Mouse (Mus musculus) MEL (cell line): Measurements from ENCODE around the gene Snap47.

ENCODE experiments used
- EP300 ChIP-seq, 2 experiments: IDR thresholded peaks; 2 replicates each; pipeline ENCODE4 v1.6.1; 2011; ENCODE audit warnings: improper control_type of control experiment in 2 of 2, low read length in 2 of 2, low read depth in 1 of 2, mild to moderate bottlenecking in 1 of 2
- MAFK ChIP-seq: IDR thresholded peaks from 2 replicates; pipeline ENCODE4 v1.6.1; 2011; ENCODE audit warnings: low read depth, mild to moderate bottlenecking, low read length, improper control_type of control experiment, borderline replicate concordance
- NRF1 ChIP-seq: IDR thresholded peaks from 2 replicates; pipeline ENCODE4 v1.6.1; 2014; ENCODE audit warnings: low read depth, mild to moderate bottlenecking, inconsistent platforms, low read length, improper control_type of control experiment, moderate library complexity; ENCODE audit not compliant: poor library complexity, insufficient read depth, severe bottlenecking
- ZMIZ1 ChIP-seq: IDR thresholded peaks from 2 replicates; pipeline ENCODE4 v1.6.1; 2012; ENCODE audit warnings: low read depth, mild to moderate bottlenecking, inconsistent platforms, low read length, improper control_type of control experiment, moderate library complexity

DNA sequence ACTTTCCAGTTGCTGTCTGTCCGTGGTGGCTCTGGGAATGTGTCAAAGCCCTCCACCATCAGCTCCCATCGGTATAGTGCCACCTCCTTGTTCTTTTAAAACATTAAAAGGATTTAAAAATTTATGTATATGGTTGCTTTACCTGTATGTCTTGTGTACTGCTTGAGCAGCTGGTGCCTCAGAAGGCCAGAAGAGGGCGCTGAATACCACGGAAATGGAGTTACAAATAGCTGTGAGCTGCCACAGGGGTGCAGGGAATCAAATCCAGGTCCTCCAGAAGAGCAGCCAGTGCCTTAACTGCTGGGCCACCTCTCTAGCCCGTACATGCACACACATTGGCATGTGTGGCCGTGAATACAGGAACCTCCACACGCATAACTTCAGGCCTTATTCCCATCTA lies 46.8 kb upstream of the Snap47 start:
- TF ChIP-seq MAFK (no peak), EP300 (IDR thresholded peaks at IDR 0.05; ENCODE audit: low read depth in 1 of 2, low read length in 2 of 2) (no peak), ZMIZ1 (no peak), NRF1 (no peak)
